Mouse (Mus musculus): ENCODE results near the gene Dhx40. TPM values are rescaled to one million over a fixed set of nuclear protein-coding genes. Genes with fewer than 3 reads are reported as not detected.
"Not testable (repeated sequence)": the region's sequence is repeated elsewhere in the genome, so short reads cannot be mapped to it uniquely, and the experiment has no call there.

The Dhx40 gene
- total RNA-seq, 2 experiments from 2014 or later, result 16.2 to 18.3 TPM

DNA sequence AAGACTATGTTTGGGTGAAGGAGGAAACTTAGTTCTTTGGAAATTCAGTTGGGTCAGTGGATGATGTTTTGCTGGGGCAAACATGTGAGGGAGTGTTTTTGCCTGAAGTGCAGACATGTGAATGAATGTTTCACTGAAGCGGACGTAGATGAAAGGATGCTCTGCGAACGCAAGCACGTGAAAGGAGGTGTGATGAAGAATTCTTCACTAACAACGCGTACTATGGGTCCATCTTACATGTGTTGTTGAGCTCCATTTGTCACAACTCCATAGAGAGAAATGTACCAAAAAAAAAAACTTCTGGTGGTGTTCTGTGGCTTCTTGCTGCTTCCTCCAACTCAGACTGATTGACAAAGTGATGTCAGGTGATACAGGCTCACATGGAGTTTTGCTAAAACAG, 15.0 kb upstream of the Dhx40 start:
- no peak for DNase-seq (ENCODE audit: low spot score in 2 of 2)
- intact Hi-C loops (cut with DNase I), result no loop called here

DNA sequence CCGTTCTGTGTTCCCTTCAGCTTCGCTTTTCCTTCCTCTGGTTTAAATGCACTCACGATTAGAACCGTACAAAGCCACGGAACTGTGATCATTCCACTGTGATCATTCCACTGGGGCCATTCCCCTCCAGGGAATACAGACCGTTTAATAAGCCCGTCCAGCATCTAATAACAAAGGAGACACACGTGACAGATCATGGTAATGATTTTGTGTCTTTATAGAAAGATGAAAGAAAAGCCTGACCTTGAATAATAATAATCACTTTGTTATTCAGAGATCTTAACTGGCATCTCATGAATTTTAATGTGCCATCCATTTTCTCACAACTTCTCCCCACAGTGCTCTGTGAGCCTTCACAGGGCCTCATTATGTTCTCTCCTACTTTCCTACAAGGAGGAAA, 12.0 kb upstream of the Dhx40 start:
- no peak for DNase-seq (ENCODE audit: low spot score in 2 of 2)
- intact Hi-C loops (cut with DNase I), result no loop called here

DNA sequence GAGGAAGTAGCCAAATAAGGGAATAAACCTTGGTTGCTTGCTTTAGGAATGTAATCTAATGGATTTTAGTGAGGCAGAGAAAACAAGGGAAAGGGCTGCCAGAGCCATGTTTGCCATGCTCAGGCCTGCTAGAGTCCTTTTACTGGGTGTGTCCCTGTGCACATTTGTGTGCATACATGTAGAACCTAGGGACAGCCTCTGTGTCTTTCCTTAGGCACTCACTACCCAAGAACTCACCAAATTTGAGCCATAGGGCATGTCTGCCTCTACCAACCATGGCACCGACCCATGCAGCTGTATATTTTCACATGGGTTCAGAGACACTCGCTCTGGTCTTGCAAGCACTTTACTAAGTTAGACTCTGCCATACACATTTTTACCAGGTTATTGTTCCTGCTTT, 11.4 kb upstream of the Dhx40 start:
- intact Hi-C loops (cut with DNase I), result no loop called here
- no peak for DNase-seq (ENCODE audit: low spot score in 2 of 2)

DNA sequence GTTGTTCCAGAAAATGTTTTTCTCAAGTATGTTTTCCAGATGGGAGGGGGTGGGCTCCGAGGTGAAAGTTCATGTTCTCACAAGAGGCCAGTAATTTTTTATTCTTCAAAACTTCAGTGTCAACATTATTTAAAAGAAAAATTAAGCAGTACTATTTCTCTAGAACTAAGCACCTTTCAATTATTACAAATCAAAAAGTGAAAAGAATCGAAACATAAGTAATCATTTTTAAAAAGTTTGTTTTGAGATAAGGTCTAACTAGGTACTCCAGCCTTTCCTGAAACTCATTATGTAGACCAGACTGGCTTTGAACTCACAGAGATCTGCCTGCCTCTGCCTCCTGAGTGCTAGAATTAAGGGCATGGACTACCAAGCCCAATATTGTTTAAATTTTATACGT, 8.7 kb upstream of the Dhx40 start:
- intact Hi-C loops (cut with DNase I); DNase-seq (ENCODE audit: low spot score in 2 of 2): not testable (repeated sequence)

DNA sequence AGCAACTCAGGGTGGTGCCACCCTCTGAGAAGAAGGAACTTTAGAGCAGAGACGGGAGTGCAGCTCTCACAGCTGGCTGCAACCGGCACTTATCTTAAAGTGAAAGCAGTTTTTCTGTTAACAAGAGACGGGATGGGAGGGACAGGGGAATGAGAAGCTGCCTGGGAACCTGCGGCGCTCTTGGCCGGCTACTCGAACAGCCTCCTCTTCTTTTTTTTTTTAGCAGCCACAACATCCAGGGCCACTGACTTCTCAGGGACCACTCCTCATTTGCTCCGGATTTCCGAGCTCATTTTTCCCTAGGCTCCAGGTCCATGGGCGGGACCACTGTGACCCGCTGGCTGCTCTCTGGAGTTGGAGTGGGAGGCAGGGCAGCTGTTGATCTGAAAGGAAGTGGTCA, 6.9 kb upstream of the Dhx40 start:
- intact Hi-C loops (cut with DNase I); DNase-seq (ENCODE audit: low spot score in 2 of 2): not testable (repeated sequence)

- DNase-seq (ENCODE audit: low spot score in 2 of 2); intact Hi-C loops (cut with DNase I): not testable (repeated sequence)
These were observed 5.7 kb upstream of the Dhx40 start for GRCm38 (mm10) chr11:86813256-86813655.

GRCm38 (mm10) chr11:86811326-86811630, 3.7 kb upstream of the Dhx40 start:
- intact Hi-C loops (cut with DNase I), result no loop called here

GRCm38 (mm10) chr11:86810572-86811325, 3.2 kb upstream of the Dhx40 start:
- intact Hi-C loops (cut with DNase I), result no loop called here
- DNase-seq (ENCODE audit: low spot score in 2 of 2), result no peak

More at GRCm38 (mm10) chr11:86811326-86811630, 3.7 kb upstream of the Dhx40 start:
- no peak for DNase-seq (ENCODE audit: low spot score in 2 of 2)

- DNase-seq (ENCODE audit: low spot score in 2 of 2), result no peak
- intact Hi-C loops (cut with DNase I), result no loop called here
These were observed 2.3 kb upstream of the Dhx40 start for GRCm38 (mm10) chr11:86809828-86810227.

DNA sequence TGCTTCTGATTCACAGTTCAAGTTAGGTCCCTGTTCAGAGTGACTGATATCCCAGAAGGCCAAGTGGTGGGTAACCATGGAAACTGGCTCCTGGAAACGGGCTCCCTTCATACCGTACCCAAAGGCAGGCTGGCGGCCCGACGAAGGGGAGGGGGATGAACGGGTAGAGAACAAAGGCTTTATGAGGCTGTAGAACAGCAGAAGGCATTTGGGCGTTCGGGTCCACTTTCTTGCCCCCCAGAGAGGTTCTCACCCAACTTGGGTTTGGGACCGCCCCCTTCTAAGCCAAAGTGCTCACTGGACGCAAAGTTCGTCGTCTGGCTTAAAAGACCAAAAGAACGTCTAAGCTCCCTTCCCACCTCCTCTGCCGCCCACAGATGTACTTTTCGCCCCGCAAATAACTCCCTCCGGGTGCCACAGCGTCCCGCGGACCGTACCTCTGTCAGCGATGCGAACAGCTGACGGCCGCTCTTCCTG, 507 bp downstream of the Dhx40 start:
- DNase-seq (ENCODE audit: low spot score in 2 of 2), result peak; percentile 39 to 46
- intact Hi-C loops (cut with DNase I), result no loop called here

- no peak for DNase-seq (ENCODE audit: low spot score in 2 of 2)
- intact Hi-C loops (cut with DNase I), result no loop called here
These were observed 13.4 kb downstream of the Dhx40 start for GRCm38 (mm10) chr11:86794161-86794560.

- DNase-seq (ENCODE audit: low spot score in 2 of 2); intact Hi-C loops (cut with DNase I): not testable (repeated sequence)
These were observed 20.1 kb downstream of the Dhx40 start for GRCm38 (mm10) chr11:86787436-86787835.

DNA sequence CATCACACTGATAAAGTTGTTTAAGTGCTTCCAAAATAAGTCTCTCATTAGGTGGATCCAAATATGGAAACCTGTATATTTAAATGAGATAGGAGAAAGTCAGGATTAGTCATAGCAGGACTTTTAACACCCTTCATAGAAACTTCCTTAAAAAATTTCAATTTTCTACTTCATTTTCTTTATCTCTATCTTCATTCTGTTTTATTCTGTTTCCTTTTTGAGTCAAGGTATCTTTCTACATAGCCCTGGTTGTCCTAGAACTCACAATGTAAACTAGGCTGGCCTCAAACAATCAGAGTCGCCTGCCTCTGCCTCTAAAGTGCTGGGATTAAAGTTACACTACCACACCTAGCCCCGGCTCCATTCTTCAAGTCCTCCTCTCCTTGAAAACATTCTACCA, 21.8 kb downstream of the Dhx40 start:
- no peak for DNase-seq (ENCODE audit: low spot score in 2 of 2)
- intact Hi-C loops (cut with DNase I), result no loop called here

- intact Hi-C loops (cut with DNase I), result no loop called here
- no peak for DNase-seq (ENCODE audit: low spot score in 2 of 2)
These were observed 37.7 kb downstream of the Dhx40 start for GRCm38 (mm10) chr11:86769884-86770283.

- intact Hi-C loops (cut with DNase I), result no loop called here
- DNase-seq (ENCODE audit: low spot score in 2 of 2), result no peak
These were observed 43.0 kb downstream of the Dhx40 start for GRCm38 (mm10) chr11:86764501-86764900.

GRCm38 (mm10) chr11:86763127-86763526, 44.4 kb downstream of the Dhx40 start:
- DNase-seq (ENCODE audit: low spot score in 2 of 2); intact Hi-C loops (cut with DNase I): not testable (repeated sequence)

GRCm38 (mm10) chr11:86760357-86760756, 47.2 kb downstream of the Dhx40 start:
- DNase-seq (ENCODE audit: low spot score in 2 of 2), result no peak
- intact Hi-C loops (cut with DNase I), result no loop called here

DNA sequence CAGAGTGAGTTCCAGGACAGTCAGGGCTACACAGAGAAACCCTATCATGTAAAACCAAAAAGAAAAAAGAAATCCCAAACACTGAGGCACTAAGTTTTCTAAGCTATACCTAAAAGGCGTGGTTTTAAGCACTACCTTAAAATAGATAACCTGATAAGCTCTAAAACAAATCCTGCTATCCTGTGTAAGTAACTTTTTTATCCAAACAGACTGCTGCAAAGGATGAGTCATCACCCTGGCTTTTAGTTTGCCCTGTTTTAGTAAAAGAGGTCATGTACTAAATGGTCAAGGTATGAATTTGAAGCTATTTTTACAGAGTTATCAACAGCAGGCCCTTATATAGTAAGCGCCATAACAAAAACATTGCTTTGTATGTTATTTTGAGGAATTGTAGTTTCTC, 47.7 kb downstream of the Dhx40 start:
- no peak for DNase-seq (ENCODE audit: low spot score in 2 of 2)
- intact Hi-C loops (cut with DNase I), result loop anchor here (5.0 kb wide), 2 partner anchors 92 to 232 kb away; partner anchors contain the start of gene Ypel2

GRCm38 (mm10) chr11:86759226-86759625, 48.3 kb downstream of the Dhx40 start:
- intact Hi-C loops (cut with DNase I), result loop anchor here (5.0 kb wide), 2 partner anchors 93 to 233 kb away; partner anchors contain the start of gene Ypel2
- no peak for DNase-seq (ENCODE audit: low spot score in 2 of 2)

DNA sequence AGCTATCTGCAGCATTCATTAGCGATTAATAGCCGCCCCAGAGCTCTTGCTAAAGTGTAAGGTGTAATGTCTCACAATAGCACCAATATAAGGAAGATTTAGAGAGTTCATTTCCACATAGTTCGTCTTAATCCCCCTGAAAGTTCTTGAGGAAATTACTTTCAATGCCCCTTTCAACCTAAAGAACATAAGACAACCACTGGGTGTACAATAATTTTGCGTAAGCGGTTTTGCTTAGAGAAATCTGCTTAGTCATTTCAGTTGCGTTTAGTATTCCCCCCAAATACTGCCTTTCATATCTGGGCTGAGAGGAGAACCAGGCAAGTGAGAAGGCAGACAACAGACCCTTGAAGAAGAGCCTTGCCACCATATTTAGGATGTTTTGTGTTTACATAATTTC, 49.0 kb downstream of the Dhx40 start:
- intact Hi-C loops (cut with DNase I), result loop anchor here (5.0 kb wide), 2 partner anchors 94 to 234 kb away; partner anchors contain the start of gene Ypel2

More for the DNA sequence above, 49.0 kb downstream of the Dhx40 start:
- no peak for DNase-seq (ENCODE audit: low spot score in 2 of 2)

Data from left cerebral cortex, postnatal 36 days (tissue).